Comparison of ENCODE assay signal across 24 mouse cellular contexts in genomic region chr15:71276566-71276912, GRCm38 (mm10).
"Had no signal": no experiment of that assay in that cellular context is flagged by ENCODE, and none has a peak within 500 bp of the region (broad histone marks: within the 10 kb centered on the region; RNA-seq: fewer than 3 reads in every experiment).

No protein-coding gene starts in this region.

- H3K4me1 ChIP-seq: heart, embryonic 10.5 days; heart, embryonic 12.5 days; hindbrain, embryonic 10.5 days; intestine, embryonic 15.5 days; limb, embryonic 10.5 days; limb, embryonic 12.5 days; liver, embryonic 13.5 days had no signal

- H3K4me3 ChIP-seq: gastrocnemius, adult 2 months; heart, embryonic 10.5 days; heart, embryonic 12.5 days; hindbrain, embryonic 10.5 days; intestine, embryonic 15.5 days; layer of hippocampus, adult 2 months; left cerebral cortex, adult 2 months; limb, embryonic 10.5 days; limb, embryonic 12.5 days; liver, embryonic 13.5 days had no signal

- H3K27me3 ChIP-seq: heart, embryonic 12.5 days; intestine, embryonic 15.5 days; limb, embryonic 12.5 days; liver, embryonic 13.5 days had no signal

- ATAC-seq: inflammation-experienced regulatory T-cells, adult 6 months; intestine, embryonic 15.5 days; intestine, postnatal 0 days had no signal

- DNase-seq: gastrocnemius, adult 2 months; gastrocnemius, postnatal 10 days; gastrocnemius, postnatal 25 days; heart, adult 18-20 months; heart, postnatal 10 days; heart, postnatal 4 days; kidney, adult 18-20 months; kidney, adult 8-10 months; kidney, postnatal 10 days; kidney, postnatal 25 days; kidney, postnatal 4 days; liver; liver, embryonic 13.5 days had no signal

- H3K36me3 ChIP-seq: heart, embryonic 10.5 days; heart, embryonic 12.5 days; hindbrain, embryonic 10.5 days; intestine, embryonic 15.5 days; limb, embryonic 10.5 days; limb, embryonic 12.5 days; liver, embryonic 13.5 days had no signal

- H3K4me2 ChIP-seq: heart, embryonic 12.5 days; intestine, embryonic 15.5 days; limb, embryonic 12.5 days; liver, embryonic 11.5 days; liver, embryonic 13.5 days had no signal

- H3K27ac ChIP-seq: gastrocnemius, adult 2 months; heart, embryonic 10.5 days; hindbrain, embryonic 10.5 days; intestine, embryonic 15.5 days; layer of hippocampus, adult 2 months; left cerebral cortex, adult 2 months; limb, embryonic 10.5 days; limb, embryonic 12.5 days; liver, embryonic 13.5 days had no signal

- H3K9me3 ChIP-seq: heart, embryonic 10.5 days; heart, embryonic 12.5 days; hindbrain, embryonic 10.5 days; intestine, embryonic 15.5 days; limb, embryonic 10.5 days; limb, embryonic 12.5 days; liver, embryonic 13.5 days had no signal

- H3K9ac ChIP-seq: heart, embryonic 12.5 days; intestine, embryonic 15.5 days; limb, embryonic 12.5 days; liver, embryonic 13.5 days had no signal
